Mouse (Mus musculus) erythroblast, embryonic 14.5 days (primary cell): ENCODE data around the gene Erc1.

ENCODE experiments used
- GATA1 ChIP-seq: IDR thresholded peaks from 2 replicates; pipeline ENCODE4 v1.6.1; 2012; ENCODE audit warnings: low read length, inconsistent platforms, mixed read lengths
- TAL1 ChIP-seq: IDR thresholded peaks from 3 replicates; pipeline ENCODE4 v1.6.1; 2012; ENCODE audit warnings: low read length, inconsistent platforms, mixed read lengths

GRCm38 (mm10) chr6:119601379-119601778 is 246.6 kb downstream of the Erc1 start:
- TF ChIP-seq GATA1, result no peak
- no peak for TF ChIP-seq TAL1
